ENCODE assay signal across 8 mouse cellular contexts in the genomic region with DNA sequence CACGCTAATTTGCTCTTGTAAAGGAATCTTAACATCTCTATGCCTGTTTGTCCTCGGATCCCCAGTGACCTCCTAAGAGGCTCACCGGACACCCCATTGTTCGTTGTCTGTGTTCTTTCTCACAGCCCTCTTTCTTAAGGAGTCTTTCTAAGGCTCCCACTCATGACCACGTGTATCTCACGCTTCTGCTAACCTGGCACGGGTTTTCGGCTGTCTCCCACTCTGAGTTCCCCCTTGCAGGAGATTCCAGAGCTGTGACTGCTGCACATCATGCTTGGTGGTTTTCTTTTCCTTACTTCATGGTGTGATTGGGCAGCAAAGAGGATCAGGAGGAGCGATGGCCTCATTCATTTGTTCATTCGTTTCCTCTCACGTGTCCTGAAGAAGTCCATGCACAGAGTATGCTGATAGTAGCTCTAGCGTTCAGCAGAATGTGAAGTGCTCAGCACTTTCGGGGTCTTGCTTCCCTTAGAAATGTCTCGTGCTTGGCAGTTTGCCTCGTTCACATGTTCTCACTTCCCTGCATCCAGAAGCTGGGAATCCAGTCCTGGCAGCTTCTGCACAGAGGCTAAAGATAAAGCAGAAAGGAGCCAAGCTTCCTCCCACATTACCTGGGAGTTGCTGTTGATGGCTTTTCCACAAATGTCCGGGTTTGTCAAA.
DNase-seq lines count a peak whose midpoint lies in the region; ATAC-seq and TF ChIP-seq lines count a peak whose summit lies in the region.

No protein-coding gene starts in this region.

- no peak for ATAC-seq in midbrain, embryonic 16.5 days
- no peak for ATAC-seq in erythroid progenitor cell, adult 5-6 weeks (replicated peaks; ENCODE audit: low FRiP score, poor library complexity, severe bottlenecking)

- peak overlapping the region; percentile 56 for H3K4me2 ChIP-seq in midbrain, embryonic 16.5 days (ENCODE audit: low read length)

- no peak for TF ChIP-seq POLR2A in liver, adult 2 months (IDR thresholded peaks at IDR 0.05; ENCODE audit: extremely low read depth, insufficient read depth, low read length)

- DNase-seq in NIH3T3 (ENCODE audit: low read depth): peak; percentile 9
- DNase-seq in embryonic facial prominence, embryonic 10.5 days (ENCODE audit: low spot score): peak; percentile 28
- DNase-seq in heart, adult 8-10 months (ENCODE audit: low spot score): peak; percentile 77
- DNase-seq in kidney, adult 11 months: peak; percentile 77
- peak; percentile 54 for DNase-seq in liver, adult 2 months (ENCODE audit: extremely low read depth, low read depth, low spot score)
- DNase-seq in MN1 (ENCODE audit: low spot score): no peak

- peaks cover 64% of the 10 kb centered on the region for H3K4me1 ChIP-seq in embryonic facial prominence, embryonic 10.5 days
- H3K4me1 ChIP-seq in liver, adult 2 months (ENCODE audit: control insufficient read depth, insufficient read depth, low read length): peaks cover 6% of the 10 kb centered on the region; the same call in 1 of the 2 replicates
- peaks cover 7% of the 10 kb centered on the region; the same call in 1 of the 2 replicates for H3K4me1 ChIP-seq in midbrain, embryonic 16.5 days (ENCODE audit: control insufficient read depth, insufficient read depth, low read length)

- peak overlapping the region; percentile 81 for H3K27ac ChIP-seq in embryonic facial prominence, embryonic 10.5 days (replicated peaks)
- H3K27ac ChIP-seq in liver, adult 2 months (replicated peaks; ENCODE audit: insufficient read depth, low read depth, low read length): peak overlapping the region; percentile 96
- H3K27ac ChIP-seq in midbrain, embryonic 16.5 days (ENCODE audit: low read length): no peak overlapping the region

- H3K4me3 ChIP-seq in embryonic facial prominence, embryonic 10.5 days: peak overlapping the region; percentile 46
- H3K4me3 ChIP-seq in liver, adult 2 months (ENCODE audit: insufficient read depth, low read depth, low read length): no peak overlapping the region
- H3K4me3 ChIP-seq in midbrain, embryonic 16.5 days (ENCODE audit: low read depth, low read length): no peak overlapping the region

- no peak overlapping the region for H3K9ac ChIP-seq in liver, adult 2 months (ENCODE audit: low read depth, low read length)
- H3K9ac ChIP-seq in midbrain, embryonic 16.5 days (ENCODE audit: low read depth, low read length): no peak overlapping the region

- TF ChIP-seq CTCF in liver, adult 2 months (IDR thresholded peaks at IDR 0.05; ENCODE audit: low read depth, low read length): no peak

- H3K79me2 ChIP-seq in liver, adult 2 months (ENCODE audit: control insufficient read depth, insufficient read depth, low read length): no peaks in the 10 kb centered on the region

- no peaks in the 10 kb centered on the region for H3K9me3 ChIP-seq in embryonic facial prominence, embryonic 10.5 days
- H3K9me3 ChIP-seq in midbrain, embryonic 16.5 days (replicated peaks; ENCODE audit: control insufficient read depth, low read length, poor library complexity, severe bottlenecking): no peaks in the 10 kb centered on the region

- H3K27me3 ChIP-seq in embryonic facial prominence, embryonic 10.5 days (replicated peaks; ENCODE audit: low read depth, poor library complexity, severe bottlenecking): peaks cover 73% of the 10 kb centered on the region
- no peaks in the 10 kb centered on the region for H3K27me3 ChIP-seq in liver, adult 2 months (ENCODE audit: control insufficient read depth, insufficient read depth, low read length)
- peaks cover 16% of the 10 kb centered on the region for H3K27me3 ChIP-seq in midbrain, embryonic 16.5 days (ENCODE audit: control insufficient read depth, insufficient read depth, low read depth, low read length)

- no peaks in the 10 kb centered on the region for H3K36me3 ChIP-seq in embryonic facial prominence, embryonic 10.5 days (replicated peaks)
- H3K36me3 ChIP-seq in liver, adult 2 months (ENCODE audit: control insufficient read depth, insufficient read depth, low read length): no peaks in the 10 kb centered on the region
- no peaks in the 10 kb centered on the region for H3K36me3 ChIP-seq in midbrain, embryonic 16.5 days (ENCODE audit: control insufficient read depth, insufficient read depth, low read length)

- 14% methylated on average over 16 of the region's 16 CpGs for WGBS in embryonic facial prominence, embryonic 10.5 days
- 60% methylated on average over 16 of the region's 16 CpGs for WGBS in liver, adult 2 months
- WGBS in midbrain, embryonic 16.5 days: 7% methylated on average over 16 of the region's 16 CpGs
